Mouse (Mus musculus) kidney, embryonic 15.5 days (tissue): Measurements from ENCODE around the gene Iqcf4. TPM values are rescaled to one million over a fixed set of nuclear protein-coding genes. Genes with fewer than 3 reads are reported as not detected.

Experiments used
- ATAC-seq: fragments of 200-750 bp; cut with Nextera tagmentation; replicated peaks from 2 replicates; pipeline ENCODE4 v1.8.0; 2017; ENCODE audit warnings: moderate TSS enrichment; ENCODE audit not compliant: low FRiP score
- H3K27ac ChIP-seq: fragments of 300-500 bp; sonication (generic); 2 replicates; pipeline ENCODE4 v1.5.1; 2015; ENCODE audit warnings: mild to moderate bottlenecking, inconsistent platforms
- H3K27me3 ChIP-seq: fragments of 300-500 bp; sonication (generic); 2 replicates; pipeline ENCODE4 v1.6.1; 2015; ENCODE audit warnings: inconsistent platforms
- H3K36me3 ChIP-seq: fragments of 300-500 bp; sonication (generic); 2 replicates; pipeline ENCODE4 v1.6.1; 2015; ENCODE audit warnings: inconsistent platforms
- H3K4me1 ChIP-seq: fragments of 300-500 bp; sonication (generic); 2 replicates; pipeline ENCODE4 v1.6.1; 2015; ENCODE audit warnings: inconsistent platforms
- H3K4me2 ChIP-seq: fragments of 300-500 bp; sonication (generic); 2 replicates; pipeline ENCODE4 v1.6.1; 2015; ENCODE audit warnings: moderate library complexity, mild to moderate bottlenecking, inconsistent platforms
- H3K4me3 ChIP-seq: fragments of 300-500 bp; sonication (generic); replicated peaks from 2 replicates; pipeline ENCODE4 v1.5.1; 2015; ENCODE audit warnings: mild to moderate bottlenecking, inconsistent platforms
- H3K9ac ChIP-seq: fragments of 300-500 bp; sonication (generic); 2 replicates; pipeline ENCODE4 v1.6.1; 2015; ENCODE audit warnings: mild to moderate bottlenecking, inconsistent platforms
- H3K9me3 ChIP-seq: fragments of 300-500 bp; sonication (generic); replicated peaks from 2 replicates; pipeline ENCODE4 v1.6.1; 2016; ENCODE audit warnings: inconsistent platforms
- WGBS: fragments of 180-500 bp; shearing (Covaris S2); methylation state at CpG from one replicate; pipeline ENCODE4 v1.1.7; 2015; ENCODE audit warnings: mixed read lengths; 5-methylcytosine and 5-hydroxymethylcytosine counted together
- polyA plus RNA-seq: library from polyadenylated mRNA; unstranded; fragments of >200 nt; fragmentation: Nextera tagmentation; extraction: Ambion mirVana; gene quantifications from 2 replicates; pipeline ENCODE4 v1.2.1, GENCODE M21; 2015

Iqcf4 gene
- polyA plus RNA-seq, 1 experiment from 2014 or later: not detected

DNA sequence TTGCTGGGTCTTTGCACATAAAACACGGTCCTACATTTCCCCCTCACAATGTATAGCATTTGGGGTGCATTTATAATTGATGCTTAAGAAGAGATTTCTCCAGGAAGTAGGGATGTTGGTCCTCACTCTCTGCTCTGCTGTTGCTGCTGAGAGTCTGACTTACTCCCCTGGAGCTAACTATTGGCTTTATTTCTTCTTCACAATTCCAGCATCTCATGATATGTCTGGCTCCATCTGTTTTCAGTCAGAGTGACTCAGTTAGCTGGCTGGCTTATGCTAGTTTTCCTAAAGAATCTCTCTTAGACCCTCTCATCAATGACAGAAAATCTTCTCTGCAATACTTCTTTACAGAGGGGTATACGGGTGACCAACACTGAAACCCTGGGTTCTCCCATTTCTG is 5.3 kb upstream of the Iqcf4 start:
- H3K4me3 ChIP-seq: no peak overlapping the region
- no peak overlapping the region for H3K9ac ChIP-seq
- no peak overlapping the region for H3K27ac ChIP-seq
- WGBS: 77% methylated on average over 2 of the region's 2 CpGs
- no peak overlapping the region for H3K4me2 ChIP-seq
- H3K27me3 ChIP-seq: no peaks in the 10 kb centered on the region
- H3K4me1 ChIP-seq: no peaks in the 10 kb centered on the region
- no peaks in the 10 kb centered on the region for H3K36me3 ChIP-seq
- ATAC-seq: no peak
- no peaks in the 10 kb centered on the region for H3K9me3 ChIP-seq

DNA sequence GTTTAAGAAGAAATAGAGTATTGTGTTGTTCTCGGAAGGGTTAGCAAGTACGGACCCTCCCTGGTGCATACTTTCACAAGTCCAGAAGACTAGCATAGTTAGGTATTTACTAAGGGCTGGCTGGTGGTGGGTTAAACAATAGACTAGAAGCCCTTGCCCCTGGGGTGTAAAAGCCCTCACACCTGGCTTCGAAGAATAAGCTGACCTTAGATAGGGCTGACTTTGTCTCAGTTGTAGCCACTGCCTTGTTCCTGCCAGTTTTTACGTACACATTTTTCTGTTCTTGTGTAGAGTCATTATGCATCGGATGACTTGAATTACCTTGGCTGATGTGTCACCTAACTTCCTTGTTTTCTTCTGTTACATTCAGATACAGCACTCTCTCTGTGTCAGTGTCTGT is 2.6 kb upstream of the Iqcf4 start:
- Histone ChIP-seq H3K27ac (no peak overlapping the region), H3K9me3 (no peaks in the 10 kb centered on the region), H3K36me3 (no peaks in the 10 kb centered on the region), H3K27me3 (no peaks in the 10 kb centered on the region), H3K4me3 (no peak overlapping the region), H3K4me1 (no peaks in the 10 kb centered on the region), H3K4me2 (no peak overlapping the region), H3K9ac (no peak overlapping the region)
- WGBS: 89% methylated on average over 5 of the region's 5 CpGs
- ATAC-seq: no peak

DNA sequence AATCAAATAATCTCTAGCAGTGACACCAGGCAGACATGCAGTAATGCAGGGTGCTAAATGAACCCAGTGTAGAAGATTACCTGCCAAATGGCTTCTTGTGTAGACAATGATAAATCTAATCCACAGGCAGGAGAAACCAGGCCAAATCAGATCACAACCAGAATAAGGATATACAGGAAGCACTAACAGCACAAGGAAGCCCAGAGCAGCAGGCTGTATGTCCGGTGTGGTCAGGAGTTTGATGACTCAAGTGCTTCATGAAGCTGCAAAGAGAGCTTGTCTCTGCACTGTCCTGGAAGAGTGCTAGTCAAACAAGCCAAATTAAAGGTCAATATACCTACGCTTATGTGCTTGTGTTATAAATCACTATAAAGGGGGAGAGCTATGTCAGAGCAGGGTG is 1.4 kb upstream of the Iqcf4 start:
- Histone ChIP-seq H3K9me3 (no peaks in the 10 kb centered on the region), H3K36me3 (no peaks in the 10 kb centered on the region), H3K4me3 (no peak overlapping the region), H3K4me2 (no peak overlapping the region), H3K4me1 (no peaks in the 10 kb centered on the region), H3K27me3 (no peaks in the 10 kb centered on the region), H3K9ac (no peak overlapping the region), H3K27ac (no peak overlapping the region)
- 80% methylated on average over 2 of the region's 2 CpGs for WGBS
- no peak for ATAC-seq

DNA sequence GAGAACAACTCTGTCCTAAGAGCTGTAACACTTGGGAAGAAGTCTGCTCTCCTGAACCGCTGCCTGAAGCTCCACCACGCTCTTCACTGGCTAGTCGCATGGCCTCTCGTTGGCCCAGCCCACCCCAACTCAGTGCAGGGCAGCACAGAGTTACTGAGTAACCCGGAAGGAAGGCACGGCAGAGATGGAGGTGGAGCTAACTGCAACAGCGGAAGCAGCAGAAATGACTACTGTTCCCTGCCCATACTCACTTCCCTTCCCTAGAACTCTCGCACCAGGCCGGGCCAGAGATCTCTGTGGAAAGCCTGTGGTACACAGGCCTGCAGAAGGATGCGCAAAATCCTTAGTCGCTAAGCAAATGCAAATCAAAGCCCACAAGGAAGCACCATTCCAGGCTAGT is 4.4 kb downstream of the Iqcf4 start:
- H3K27ac ChIP-seq: no peak overlapping the region
- H3K4me3 ChIP-seq: no peak overlapping the region
- H3K9me3 ChIP-seq: no peaks in the 10 kb centered on the region
- H3K36me3 ChIP-seq: no peaks in the 10 kb centered on the region
- ATAC-seq: 0 out of 2 replicates have a peak, but pooled peaks have one; percentile 60
- H3K27me3 ChIP-seq: no peaks in the 10 kb centered on the region
- WGBS: 49% methylated on average over 11 of the region's 11 CpGs
- H3K9ac ChIP-seq: no peak overlapping the region
- no peak overlapping the region for H3K4me2 ChIP-seq
- H3K4me1 ChIP-seq: 0 out of 2 replicates have a peak, but pooled peaks cover 3% of the 10 kb centered on the region

DNA sequence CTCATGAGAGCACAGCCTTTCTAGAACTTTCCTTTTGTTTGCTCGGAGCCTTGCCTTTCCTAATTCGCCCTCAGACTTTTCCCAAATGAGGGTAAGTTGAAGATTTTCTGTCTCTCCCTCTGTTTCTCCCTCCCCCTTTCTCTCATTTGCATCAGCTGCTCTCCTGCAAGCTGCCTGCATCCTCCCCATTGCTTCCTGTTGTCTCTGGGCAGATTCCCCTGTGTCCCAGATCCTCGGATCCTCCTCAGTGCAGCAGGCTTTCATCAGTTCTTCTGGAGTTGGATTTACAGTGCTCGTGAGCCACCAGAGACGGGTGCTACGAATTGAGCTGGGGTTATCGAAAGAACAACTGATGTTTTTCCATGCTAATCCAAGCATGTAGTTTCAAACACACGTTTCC is 6.8 kb downstream of the Iqcf4 start:
- no peak overlapping the region for H3K4me3 ChIP-seq
- WGBS: 58% methylated on average over 8 of the region's 8 CpGs
- H3K36me3 ChIP-seq: no peaks in the 10 kb centered on the region
- no peak overlapping the region for H3K27ac ChIP-seq
- no peak overlapping the region for H3K4me2 ChIP-seq
- H3K9ac ChIP-seq: no peak overlapping the region
- ATAC-seq: no peak
- H3K9me3 ChIP-seq: no peaks in the 10 kb centered on the region
- no peaks in the 10 kb centered on the region for H3K27me3 ChIP-seq
- 0 out of 2 replicates have a peak, but pooled peaks cover 3% of the 10 kb centered on the region for H3K4me1 ChIP-seq

DNA sequence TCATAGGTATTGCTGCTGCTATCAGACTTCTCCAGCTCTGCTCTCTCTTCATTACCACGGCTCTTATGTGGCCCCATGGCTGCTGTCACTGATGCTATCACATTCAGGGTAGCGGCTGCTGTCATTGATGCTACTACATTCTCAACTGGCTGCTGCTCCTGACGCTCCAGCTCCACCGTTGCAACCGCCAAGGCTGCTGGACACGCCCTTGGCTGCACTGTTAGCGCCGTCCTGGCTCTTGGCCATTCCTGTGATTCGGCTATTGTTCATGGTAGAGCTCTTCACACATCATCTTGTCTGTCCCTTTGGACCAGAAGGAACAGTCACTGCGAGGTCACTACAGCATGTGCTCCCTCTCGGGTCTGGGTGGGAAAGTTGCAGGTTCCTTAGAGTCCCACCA is 8.5 kb downstream of the Iqcf4 start:
- Histone ChIP-seq H3K9me3 (no peaks in the 10 kb centered on the region), H3K27me3 (no peaks in the 10 kb centered on the region), H3K36me3 (no peaks in the 10 kb centered on the region), H3K4me2 (no peak overlapping the region), H3K4me1 (0 out of 2 replicates have a peak, but pooled peaks cover 3% of the 10 kb centered on the region), H3K9ac (no peak overlapping the region), H3K27ac (no peak overlapping the region), H3K4me3 (no peak overlapping the region)
- no peak for ATAC-seq
- WGBS: 93% methylated on average over 11 of the region's 11 CpGs

DNA sequence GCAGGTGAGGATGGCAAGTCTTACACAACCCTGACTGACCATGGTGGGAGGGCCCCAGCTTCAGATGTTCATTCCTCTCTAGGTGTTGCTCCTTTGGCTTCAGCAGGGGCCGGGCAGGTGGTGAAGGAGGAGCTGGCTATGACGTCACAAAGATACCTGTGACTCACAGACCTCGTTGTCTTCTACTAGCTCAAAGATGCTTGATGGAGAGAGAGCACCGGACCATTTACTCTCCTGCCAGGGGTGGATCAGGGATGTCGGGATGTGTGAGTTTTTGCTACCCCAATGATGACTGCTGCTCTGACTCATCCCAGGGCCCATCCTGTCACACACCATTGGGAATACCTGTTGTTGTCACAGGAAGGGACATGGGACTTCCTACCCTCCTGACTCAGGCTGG is 9.3 kb downstream of the Iqcf4 start, which contains the start of gene Iqcf3:
Gene Iqcf3 (minus strand): TSS at position 101 of the 400 bp plus-strand sequence.
- WGBS: 93% methylated on average over 5 of the region's 5 CpGs
- Histone ChIP-seq H3K9me3 (no peaks in the 10 kb centered on the region), H3K27me3 (no peaks in the 10 kb centered on the region)

DNA sequence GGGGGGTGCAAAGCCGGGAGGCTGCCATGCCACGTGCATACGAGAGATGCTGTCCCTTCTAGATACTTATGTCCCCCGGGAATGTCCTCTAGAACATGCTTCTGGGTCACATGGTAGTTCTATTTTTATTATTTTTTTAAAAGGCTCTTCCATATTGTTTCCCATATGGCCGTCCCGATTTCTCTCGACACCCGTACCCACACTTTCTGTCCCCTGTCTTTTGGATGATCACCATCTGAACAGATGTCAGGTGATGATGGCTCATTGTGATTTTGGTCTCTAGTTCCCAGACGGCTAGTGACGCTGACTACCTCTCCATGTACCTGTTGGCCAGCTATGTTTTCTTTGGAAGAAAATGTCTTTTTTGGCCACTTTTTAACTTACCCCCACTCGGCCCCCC is 35.8 kb downstream of the Iqcf4 start:
- ATAC-seq: no peak
- H3K4me3 ChIP-seq: no peak overlapping the region
- H3K4me1 ChIP-seq: no peaks in the 10 kb centered on the region
- H3K27me3 ChIP-seq: no peaks in the 10 kb centered on the region
- H3K9ac ChIP-seq: no peak overlapping the region
- H3K27ac ChIP-seq: no peak overlapping the region
- H3K36me3 ChIP-seq: no peaks in the 10 kb centered on the region
- no peak overlapping the region for H3K4me2 ChIP-seq
- WGBS: 89% methylated on average over 11 of the region's 11 CpGs
- H3K9me3 ChIP-seq: no peaks in the 10 kb centered on the region; the same call in 1 of the 2 replicates

More for the DNA sequence above, 9.3 kb downstream of the Iqcf4 start, which contains the start of gene Iqcf3:
- no peaks in the 10 kb centered on the region for H3K36me3 ChIP-seq
- no peak within 1 kb of the TSS for H3K4me2 ChIP-seq
- H3K4me3 ChIP-seq: no peak within 1 kb of the TSS
- H3K4me1 ChIP-seq: 0 out of 2 replicates have a peak, but pooled peaks cover 3% of the 10 kb centered on the region
- no peak within 1 kb of the TSS for H3K9ac ChIP-seq
- no peak within 1 kb of the TSS for H3K27ac ChIP-seq
- ATAC-seq: no peak

DNA sequence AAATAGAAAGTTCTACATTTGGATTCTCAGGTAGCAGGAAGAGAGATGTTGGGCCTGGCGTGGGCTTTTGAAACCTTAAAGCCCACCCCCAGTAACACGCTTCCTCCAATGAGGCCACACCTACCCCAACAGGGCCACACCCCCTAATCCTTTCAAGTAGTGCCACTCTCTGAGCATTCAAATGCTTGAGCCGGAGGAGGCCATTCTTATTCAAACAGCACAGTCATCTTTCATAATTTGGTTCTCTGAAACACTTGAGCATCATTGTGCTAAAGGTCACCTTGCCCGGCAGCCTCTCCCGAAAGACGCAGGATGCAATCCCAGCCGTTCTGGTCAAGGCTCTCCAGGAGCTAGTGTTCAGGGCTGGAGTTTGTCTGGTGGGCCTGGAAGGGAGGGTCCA is 36.5 kb downstream of the Iqcf4 start:
- Histone ChIP-seq H3K9ac (no peak overlapping the region), H3K27ac (no peak overlapping the region), H3K4me1 (no peaks in the 10 kb centered on the region), H3K9me3 (no peaks in the 10 kb centered on the region), H3K36me3 (no peaks in the 10 kb centered on the region), H3K4me2 (no peak overlapping the region), H3K27me3 (no peaks in the 10 kb centered on the region), H3K4me3 (no peak overlapping the region)
- ATAC-seq: no peak
- 92% methylated on average over 7 of the region's 7 CpGs for WGBS

DNA sequence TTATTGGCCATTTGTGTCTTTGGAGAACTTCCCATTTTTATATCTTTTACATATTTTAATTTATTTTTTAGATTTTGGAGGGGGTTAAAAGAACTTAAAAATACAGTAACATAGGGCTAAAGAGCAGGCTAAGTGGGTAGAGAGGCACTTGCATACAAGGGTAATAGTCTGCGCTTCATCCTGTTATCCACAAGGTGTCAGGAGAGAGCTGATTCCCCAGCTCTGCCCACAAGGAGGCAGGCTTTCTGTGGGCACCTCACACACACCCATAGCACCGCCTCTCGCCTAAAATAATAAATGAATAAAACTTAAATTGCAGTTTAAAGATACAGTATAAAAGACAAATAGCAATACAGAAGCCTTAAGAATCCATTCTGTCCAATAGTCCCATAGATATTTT is 39.0 kb downstream of the Iqcf4 start:
- Histone ChIP-seq H3K4me1 (no peaks in the 10 kb centered on the region), H3K36me3 (no peaks in the 10 kb centered on the region), H3K27me3 (no peaks in the 10 kb centered on the region), H3K9me3 (no peaks in the 10 kb centered on the region), H3K27ac (no peak overlapping the region), H3K4me2 (no peak overlapping the region), H3K9ac (no peak overlapping the region), H3K4me3 (no peak overlapping the region)
- WGBS: 25% methylated on average over 3 of the region's 3 CpGs
- no peak for ATAC-seq

DNA sequence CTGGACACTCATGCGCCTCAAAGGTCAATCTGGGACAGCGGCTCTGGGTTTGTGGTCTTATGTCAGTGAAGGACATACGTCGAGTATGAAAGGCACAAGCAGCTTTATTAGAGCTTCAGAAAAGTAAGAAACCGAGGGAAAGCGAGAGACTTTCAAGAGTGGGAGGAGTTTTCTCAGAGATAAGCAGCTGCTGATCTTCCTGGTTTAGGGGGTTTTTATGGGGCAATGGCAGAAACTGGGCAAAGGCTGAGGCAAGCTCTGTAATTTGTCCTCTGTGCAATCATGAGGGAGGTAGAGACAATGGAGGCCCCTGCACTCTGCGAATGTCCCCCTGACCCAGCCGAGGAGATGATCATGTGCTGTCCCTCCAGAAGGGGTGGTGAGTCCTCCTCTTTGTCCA is 50.9 kb downstream of the Iqcf4 start:
- Histone ChIP-seq H3K27ac (no peak overlapping the region), H3K4me3 (no peak overlapping the region), H3K27me3 (no peaks in the 10 kb centered on the region)

DNA sequence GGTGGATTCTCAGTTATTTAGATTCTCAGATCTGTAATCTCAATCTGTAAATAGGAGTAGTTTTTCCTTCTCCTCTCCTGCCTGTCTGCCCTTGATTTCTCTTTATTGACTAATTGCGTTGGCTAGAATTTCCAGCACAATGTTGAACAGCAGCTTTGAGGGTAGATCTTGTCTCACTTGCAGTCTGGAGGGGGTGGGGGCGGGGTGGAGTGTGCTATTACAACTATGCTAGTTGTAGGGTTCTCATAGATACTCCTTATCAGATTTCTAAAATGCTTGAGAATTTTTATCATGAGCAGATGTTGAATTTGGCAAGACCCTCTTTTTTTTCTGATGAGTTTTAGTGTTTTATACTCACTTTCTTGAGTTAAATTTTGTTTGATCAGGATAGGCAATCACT is 51.4 kb downstream of the Iqcf4 start:
- Histone ChIP-seq H3K27ac (no peak overlapping the region), H3K4me3 (no peak overlapping the region), H3K4me2 (no peak overlapping the region), H3K9ac (no peak overlapping the region), H3K9me3 (no peaks in the 10 kb centered on the region), H3K27me3 (no peaks in the 10 kb centered on the region), H3K4me1 (no peaks in the 10 kb centered on the region), H3K36me3 (no peaks in the 10 kb centered on the region)
- ATAC-seq: no peak
- WGBS: 76% methylated on average over 2 of the region's 2 CpGs

More for the DNA sequence above, 50.9 kb downstream of the Iqcf4 start:
- Histone ChIP-seq H3K4me1 (no peaks in the 10 kb centered on the region), H3K9ac (no peak overlapping the region), H3K4me2 (no peak overlapping the region), H3K36me3 (no peaks in the 10 kb centered on the region), H3K9me3 (no peaks in the 10 kb centered on the region)
- no peak for ATAC-seq
- WGBS: 76% methylated on average over 8 of the region's 8 CpGs
